ENCODE assay signal across 8 mouse cellular contexts in the genomic region with DNA sequence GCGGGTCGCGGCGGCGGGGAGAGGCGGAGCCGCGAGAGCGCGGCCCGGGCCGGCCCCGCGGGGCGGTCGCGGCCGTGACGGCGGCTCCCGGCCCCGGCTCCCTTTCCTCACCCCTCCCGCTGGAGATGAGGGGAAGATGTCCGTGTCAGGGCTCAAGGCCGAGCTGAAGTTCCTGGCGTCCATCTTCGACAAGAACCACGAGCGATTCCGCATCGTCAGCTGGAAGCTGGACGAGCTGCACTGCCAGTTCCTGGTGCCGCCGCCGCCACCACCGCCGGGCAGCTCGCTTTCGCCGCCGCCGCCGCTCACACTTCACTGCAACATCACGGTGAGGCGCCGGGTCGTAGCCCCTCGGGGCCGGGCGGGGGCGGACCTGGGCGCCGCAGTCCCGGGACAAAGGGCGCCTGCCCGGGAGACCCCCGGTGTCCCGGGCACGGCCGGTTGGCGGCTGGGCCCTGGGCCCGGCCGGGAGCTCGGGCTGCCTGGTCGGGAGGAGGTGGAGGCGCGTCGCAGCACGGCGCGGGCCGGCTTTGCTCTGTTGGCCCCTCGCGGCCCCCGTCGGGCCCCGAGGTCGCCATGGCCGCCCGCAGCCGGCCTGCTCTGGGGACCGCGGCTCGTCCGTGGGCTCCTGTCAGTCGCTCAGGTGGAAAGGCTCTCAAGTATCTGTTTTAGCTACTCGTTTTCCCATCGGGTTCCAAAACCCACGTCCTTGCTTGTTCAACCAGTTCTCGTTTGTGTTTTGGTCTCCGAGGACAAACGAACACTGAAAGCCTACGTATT. TPM values are rescaled to one million over a fixed set of nuclear protein-coding genes. Genes with fewer than 3 reads are reported as not detected.
DNase-seq lines count a peak whose midpoint lies in the region; ATAC-seq and TF ChIP-seq lines count a peak whose summit lies in the region.

No protein-coding gene starts in this region.

- peak overlapping the region; percentile 98 for H3K4me3 ChIP-seq in heart, embryonic 15.5 days
- peak overlapping the region; percentile 85 for H3K4me3 ChIP-seq in liver, postnatal 0 days (ENCODE audit: low read depth, low read length)
- peak overlapping the region; percentile 91 for H3K4me3 ChIP-seq in neural tube, embryonic 11.5 days (ENCODE audit: low read depth, low read length)
- H3K4me3 ChIP-seq in stomach, embryonic 16.5 days (replicated peaks; ENCODE audit: low read length), result peak overlapping the region; percentile 74

- 0% methylated on average over 75 of the region's 93 CpGs for WGBS in heart, embryonic 15.5 days
- WGBS in liver, postnatal 0 days (ENCODE audit: insufficient replicate concordance), result 2% methylated on average over 75 of the region's 93 CpGs
- under 1% methylated on average over 83 of the region's 93 CpGs for WGBS in neural tube, embryonic 11.5 days
- under 1% methylated on average over 65 of the region's 93 CpGs for WGBS in stomach, embryonic 16.5 days

- peak overlapping the region; percentile 90 for H3K9ac ChIP-seq in heart, embryonic 15.5 days
- peak overlapping the region; percentile 90 for H3K9ac ChIP-seq in liver, postnatal 0 days (replicated peaks)
- H3K9ac ChIP-seq in neural tube, embryonic 11.5 days (ENCODE audit: low read length), result peak overlapping the region; percentile 93
- peak overlapping the region; percentile 92 for H3K9ac ChIP-seq in stomach, embryonic 16.5 days (ENCODE audit: low read length)

- peak overlapping the region; percentile 83 for H3K27ac ChIP-seq in heart, embryonic 15.5 days
- H3K27ac ChIP-seq in liver, postnatal 0 days (ENCODE audit: low read depth), result peak overlapping the region; percentile 82
- H3K27ac ChIP-seq in neural tube, embryonic 11.5 days (ENCODE audit: low read depth, low read length), result peak overlapping the region; percentile 83
- peak overlapping the region; percentile 74 for H3K27ac ChIP-seq in stomach, embryonic 16.5 days (ENCODE audit: low read length)

- no peak for TF ChIP-seq CTCF in liver, postnatal 0 days (IDR thresholded peaks at IDR 0.05; ENCODE audit: low read depth)

- H3K27me3 ChIP-seq in heart, embryonic 15.5 days, result no peaks in the 10 kb centered on the region
- H3K27me3 ChIP-seq in liver, postnatal 0 days (ENCODE audit: insufficient read depth, low read length), result no peaks in the 10 kb centered on the region
- no peaks in the 10 kb centered on the region for H3K27me3 ChIP-seq in neural tube, embryonic 11.5 days (ENCODE audit: control insufficient read depth, insufficient read depth, low read length)
- no peaks in the 10 kb centered on the region for H3K27me3 ChIP-seq in stomach, embryonic 16.5 days (ENCODE audit: control insufficient read depth, insufficient read depth, low read length)

- peaks cover 14% of the 10 kb centered on the region for H3K4me1 ChIP-seq in heart, embryonic 15.5 days (replicated peaks)
- H3K4me1 ChIP-seq in liver, postnatal 0 days (ENCODE audit: insufficient read depth), result peaks cover 21% of the 10 kb centered on the region
- H3K4me1 ChIP-seq in neural tube, embryonic 11.5 days (ENCODE audit: control insufficient read depth, insufficient read depth, low read length), result peaks cover 7% of the 10 kb centered on the region
- peaks cover 15% of the 10 kb centered on the region for H3K4me1 ChIP-seq in stomach, embryonic 16.5 days (ENCODE audit: control insufficient read depth, insufficient read depth, low read length)

- peak overlapping the region; percentile 80 for H3K4me2 ChIP-seq in heart, embryonic 15.5 days
- peak overlapping the region; percentile 96 for H3K4me2 ChIP-seq in liver, postnatal 0 days (ENCODE audit: low read depth, low read length)
- H3K4me2 ChIP-seq in neural tube, embryonic 11.5 days (ENCODE audit: low read depth), result peak overlapping the region; percentile 87
- peak overlapping the region; percentile 93 for H3K4me2 ChIP-seq in stomach, embryonic 16.5 days (ENCODE audit: low read depth, low read length)

- H3K36me3 ChIP-seq in heart, embryonic 15.5 days, result no peaks in the 10 kb centered on the region
- H3K36me3 ChIP-seq in liver, postnatal 0 days (replicated peaks; ENCODE audit: insufficient read depth, low read length), result no peaks in the 10 kb centered on the region
- no peaks in the 10 kb centered on the region for H3K36me3 ChIP-seq in neural tube, embryonic 11.5 days (ENCODE audit: control insufficient read depth, insufficient read depth, low read length)
- no peaks in the 10 kb centered on the region for H3K36me3 ChIP-seq in stomach, embryonic 16.5 days (ENCODE audit: control insufficient read depth, insufficient read depth, low read length)

- DNase-seq in adrenal gland, postnatal 36 days, result peak; percentile 68 to 80
- peak; percentile 70 for DNase-seq in kidney, postnatal 10 days
- peak; percentile 68 for DNase-seq in liver, postnatal 0 days
- DNase-seq in neural tube, embryonic 11.5 days (ENCODE audit: low spot score), result peak; percentile 76

- H3K9me3 ChIP-seq in heart, embryonic 15.5 days (replicated peaks), result no peaks in the 10 kb centered on the region
- no peaks in the 10 kb centered on the region for H3K9me3 ChIP-seq in liver, postnatal 0 days (ENCODE audit: low read length)
- H3K9me3 ChIP-seq in neural tube, embryonic 11.5 days (ENCODE audit: control insufficient read depth, low read length), result no peaks in the 10 kb centered on the region
- no peaks in the 10 kb centered on the region for H3K9me3 ChIP-seq in stomach, embryonic 16.5 days (replicated peaks; ENCODE audit: control insufficient read depth, low read length)

- no peak for TF ChIP-seq EP300 in liver, postnatal 0 days (IDR thresholded peaks at IDR 0.05; ENCODE audit: low read depth)

- peak; percentile 44 for ATAC-seq in CD4-positive, CD25-positive, alpha-beta regulatory T cell, adult 4 months
- ATAC-seq in erythroblast, adult 5-6 weeks (replicated peaks; ENCODE audit: low FRiP score, poor library complexity, severe bottlenecking), result peak; percentile 58
- ATAC-seq in heart, embryonic 15.5 days (replicated peaks; ENCODE audit: insufficient number of reproducible peaks, insufficient read depth, low FRiP score, low read depth), result peak; percentile 68
- peak; percentile 83 for ATAC-seq in liver, postnatal 0 days
- peak; percentile 71 for ATAC-seq in neural tube, embryonic 11.5 days (ENCODE audit: insufficient read depth, low FRiP score, low TSS enrichment)
- peak; percentile 67 for ATAC-seq in stomach, embryonic 16.5 days (ENCODE audit: insufficient read depth, low FRiP score)

RNA-seq across cellular contexts. Expression of a gene that starts 1.0 kb away (rescaled TPM):
- 10 to 100 TPM in 1 of 2 experiments, 1 to 10 TPM in 1; 9.5 to 15.1 TPM for polyA plus RNA-seq in CD4-positive, CD25-positive, alpha-beta regulatory T cell, adult 4 months (2017; shearing (Covaris generic))
- 10 to 100 TPM; 48.2 to 55.3 TPM for total RNA-seq in adrenal gland, postnatal 36 days (2021)
- total RNA-seq in erythroblast, adult 5-6 weeks (2015; ENCODE audit: low replicate concordance), result 9.6 and 11.1 TPM in 2 replicates
- total RNA-seq in erythroblast, adult 5-6 weeks (2017; ENCODE audit: low replicate concordance), result 10.9 and 15.4 TPM in 2 replicates
- polyA plus RNA-seq in heart, embryonic 15.5 days (2015; fragmentation: Nextera tagmentation; extraction: Ambion mirVana), result 26.1 and 26.5 TPM in 2 replicates
- 7.7 and 8.3 TPM in 2 replicates for polyA plus RNA-seq in liver, postnatal 0 days (2015; fragmentation: Nextera tagmentation; extraction: Ambion mirVana)
- polyA plus RNA-seq in neural tube, embryonic 11.5 days (2014; fragmentation: Nextera tagmentation; extraction: Ambion mirVana), result 51.6 and 55.9 TPM in 2 replicates
- polyA plus RNA-seq in stomach, embryonic 16.5 days (2015; fragmentation: Nextera tagmentation; extraction: Ambion mirVana), result 14.3 and 15.8 TPM in 2 replicates

RNA-seq across cellular contexts. Expression of a gene that starts 59.0 kb away (rescaled TPM):
- 10 to 100 TPM; 46.3 to 52.6 TPM for polyA plus RNA-seq in CD4-positive, CD25-positive, alpha-beta regulatory T cell, adult 4 months (2017; shearing (Covaris generic))
- total RNA-seq in adrenal gland, postnatal 36 days (2021), result 10 to 100 TPM; 35.8 to 36.8 TPM
- total RNA-seq in erythroblast, adult 5-6 weeks (2015; ENCODE audit: low replicate concordance), result 12.3 and 13.6 TPM in 2 replicates
- 9.8 and 10.2 TPM in 2 replicates for total RNA-seq in erythroblast, adult 5-6 weeks (2017; ENCODE audit: low replicate concordance)
- 51.7 and 51.8 TPM in 2 replicates for polyA plus RNA-seq in heart, embryonic 15.5 days (2015; fragmentation: Nextera tagmentation; extraction: Ambion mirVana)
- polyA plus RNA-seq in liver, postnatal 0 days (2015; fragmentation: Nextera tagmentation; extraction: Ambion mirVana), result 23.1 and 25.0 TPM in 2 replicates
- 78.0 and 82.5 TPM in 2 replicates for polyA plus RNA-seq in neural tube, embryonic 11.5 days (2014; fragmentation: Nextera tagmentation; extraction: Ambion mirVana)
- polyA plus RNA-seq in stomach, embryonic 16.5 days (2015; fragmentation: Nextera tagmentation; extraction: Ambion mirVana), result 50.0 and 50.8 TPM in 2 replicates

Comparison
In these comparisons a context has a peak if more than half of its experiments do, and no peak if none do; other contexts are left out.
1. Peak in every context shown above with its lines: DNase-seq, ATAC-seq, H3K4me3 ChIP-seq and H3K27ac ChIP-seq.